Mouse (Mus musculus): ENCODE results near the gene Grik3.

The Grik3 gene

GRCm38 (mm10) chr4:125490661-125491504, at the start of gene Grik3:
Gene Grik3, plus strand, starts transcription at chr4:125490700.
- no peak for DNase-seq (ENCODE audit: low spot score)

GRCm38 (mm10) chr4:125441821-125442220, 48.7 kb upstream of the Grik3 start:
- no peak for DNase-seq (ENCODE audit: low spot score)

- DNase-seq (ENCODE audit: low spot score) = no peak
These were observed 46.1 kb upstream of the Grik3 start for GRCm38 (mm10) chr4:125444366-125444765.

GRCm38 (mm10) chr4:125450602-125451321, 39.7 kb upstream of the Grik3 start:
- DNase-seq (ENCODE audit: low spot score) = no peak

- no peak for DNase-seq (ENCODE audit: low spot score)
These were observed 38.7 kb upstream of the Grik3 start for GRCm38 (mm10) chr4:125451821-125452220.

- DNase-seq (ENCODE audit: low spot score) = no peak
These were observed 34.0 kb upstream of the Grik3 start for GRCm38 (mm10) chr4:125456506-125456905.

- DNase-seq (ENCODE audit: low spot score) = no peak
These were observed 33.1 kb upstream of the Grik3 start for GRCm38 (mm10) chr4:125457152-125458093.

- DNase-seq (ENCODE audit: low spot score) = no peak
These were observed 30.7 kb upstream of the Grik3 start for GRCm38 (mm10) chr4:125459791-125460190.

- DNase-seq (ENCODE audit: low spot score) = no peak
These were observed 20.7 kb upstream of the Grik3 start for GRCm38 (mm10) chr4:125469711-125470372.

- DNase-seq (ENCODE audit: low spot score) = no peak
These were observed 15.6 kb upstream of the Grik3 start for GRCm38 (mm10) chr4:125474903-125475302.

GRCm38 (mm10) chr4:125478071-125478470, 12.4 kb upstream of the Grik3 start:
- no peak for DNase-seq (ENCODE audit: low spot score)

GRCm38 (mm10) chr4:125481256-125481655, 9.2 kb upstream of the Grik3 start:
- no peak for DNase-seq (ENCODE audit: low spot score)

- DNase-seq (ENCODE audit: low spot score) = no peak
These were observed 6.4 kb upstream of the Grik3 start for GRCm38 (mm10) chr4:125484131-125484530.

- no peak for DNase-seq (ENCODE audit: low spot score)
These were observed 4.9 kb upstream of the Grik3 start for GRCm38 (mm10) chr4:125485416-125486239.

GRCm38 (mm10) chr4:125486616-125487015, 3.9 kb upstream of the Grik3 start:
- DNase-seq (ENCODE audit: low spot score) = no peak

- no peak for DNase-seq (ENCODE audit: low spot score)
These were observed 3.5 kb upstream of the Grik3 start for GRCm38 (mm10) chr4:125487031-125487430.

GRCm38 (mm10) chr4:125488796-125489637, 1.5 kb upstream of the Grik3 start:
- no peak for DNase-seq (ENCODE audit: low spot score)

GRCm38 (mm10) chr4:125489901-125490590, 454 bp upstream of the Grik3 start:
- DNase-seq (ENCODE audit: low spot score) = no peak

- no peak for DNase-seq (ENCODE audit: low spot score)
These were observed 1.1 kb downstream of the Grik3 start for GRCm38 (mm10) chr4:125491505-125492121.

All from left cerebral cortex, adult 11 months (tissue).